Mouse (Mus musculus) gastrocnemius, adult 18-20 months (tissue): Measurements from ENCODE around the gene Gm4553. TPM values are rescaled to one million over a fixed set of nuclear protein-coding genes. Genes with fewer than 3 reads are reported as not detected.
"Not testable (repeated sequence)": the region's sequence is repeated elsewhere in the genome, so short reads cannot be mapped to it uniquely, and the experiment has no call there.

Experiments used
- DNase-seq: peaks from one replicate; pipeline ENCODE4 v3.0.0; 2021; ENCODE audit warnings: low spot score
- long read RNA-seq, 2 experiments: library from polyadenylated mRNA; stranded (forward); transcript quantifications; one replicate each; pipeline ENCODE4 v2.0.0; 2021
- total RNA-seq, 2 experiments: library from RNA; stranded (reverse); gene quantifications; 2 replicates each; pipeline ENCODE4 v1.2.3; 2021

The Gm4553 gene
- total RNA-seq, result not detected
- long read RNA-seq, experiment 1, result 0 reads
- long read RNA-seq, experiment 2, result 0 reads

DNA sequence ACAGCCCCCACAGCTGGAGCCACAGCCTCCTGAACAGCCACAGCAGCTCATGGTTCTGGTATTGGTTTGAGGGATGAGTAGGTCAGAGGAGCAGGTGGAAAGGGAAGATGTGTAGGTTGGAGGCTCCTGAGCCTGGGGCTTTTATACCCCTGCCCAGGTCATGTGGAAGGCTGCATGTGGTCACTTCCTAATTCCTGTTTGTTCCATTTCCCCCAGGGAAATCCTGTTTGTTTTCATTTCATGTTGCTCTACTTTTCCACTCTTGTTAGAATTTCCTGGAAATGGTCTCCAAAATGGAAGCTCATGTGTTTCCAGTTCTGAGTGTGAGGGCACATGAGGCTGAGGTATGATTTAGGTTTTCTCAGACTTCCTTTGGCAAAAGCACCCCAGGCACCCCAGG is at the start of gene Gm4553:
Gm4553 (minus strand) TSS at position 101 of the 400 bp plus-strand sequence.
- not testable (repeated sequence) for DNase-seq

DNA sequence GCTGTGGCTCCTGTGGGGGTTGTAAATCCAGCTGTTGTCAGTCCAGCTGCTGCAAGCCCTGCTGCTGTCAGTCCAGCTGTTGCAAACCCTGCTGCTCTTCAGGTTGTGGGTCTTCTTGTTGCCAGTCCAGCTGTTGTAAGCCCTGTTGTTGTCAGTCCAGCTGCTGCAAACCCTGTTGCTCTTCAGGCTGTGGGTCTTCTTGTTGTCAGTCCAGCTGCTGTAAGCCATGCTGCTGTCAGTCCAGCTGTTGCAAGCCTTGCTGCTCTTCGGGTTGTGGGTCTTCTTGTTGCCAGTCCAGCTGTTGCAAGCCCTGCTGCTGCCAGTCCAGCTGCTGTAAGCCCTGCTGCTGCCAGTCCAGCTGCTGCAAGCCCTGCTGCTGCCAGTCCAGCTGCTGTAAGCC is 46.6 kb upstream of the Gm4553 start:
- not testable (repeated sequence) for DNase-seq

DNA sequence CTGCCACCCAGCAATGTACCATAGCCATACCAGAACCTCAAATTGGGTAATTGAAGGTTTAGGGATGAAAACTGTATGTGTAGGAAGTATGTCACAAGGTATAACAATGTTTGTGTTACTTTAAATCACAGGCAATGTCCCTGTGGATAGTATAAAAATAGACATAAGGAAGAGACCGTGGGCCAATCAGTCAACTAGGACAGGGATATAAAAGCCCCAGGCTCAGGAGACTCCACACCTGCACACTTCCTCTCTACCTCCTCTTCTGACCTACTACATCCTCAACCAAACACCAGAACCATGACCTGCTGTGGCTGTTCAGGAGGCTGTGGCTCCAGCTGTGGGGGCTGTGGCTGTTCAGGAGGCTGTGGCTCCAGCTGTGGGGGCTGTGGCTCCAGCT is 46.0 kb upstream of the Gm4553 start, which contains the start of gene Gm7579:
Gm7579 (plus strand) TSS at position 301 of the 400 bp plus-strand sequence.
- no peak for DNase-seq

DNA sequence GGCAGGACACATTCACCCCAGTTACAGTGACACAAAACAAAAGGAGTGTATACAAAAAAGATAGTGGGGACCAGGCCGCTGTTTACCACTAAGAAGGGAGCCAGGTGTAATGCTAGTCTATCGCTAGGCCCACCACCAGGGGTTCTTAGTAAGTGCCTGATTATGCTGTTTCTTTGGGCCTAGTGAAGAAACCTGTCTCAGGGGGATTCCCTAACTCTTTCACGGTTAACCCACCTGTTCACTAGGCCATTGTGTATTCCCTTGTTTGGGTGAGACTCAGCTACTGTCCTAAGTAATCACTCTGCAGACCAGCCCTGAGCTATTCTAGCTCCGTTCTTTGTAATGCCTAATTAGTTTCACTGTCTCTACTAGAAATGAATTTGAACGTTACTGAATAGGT is 41.4 kb upstream of the Gm4553 start:
- DNase-seq, result not testable (repeated sequence)

DNA sequence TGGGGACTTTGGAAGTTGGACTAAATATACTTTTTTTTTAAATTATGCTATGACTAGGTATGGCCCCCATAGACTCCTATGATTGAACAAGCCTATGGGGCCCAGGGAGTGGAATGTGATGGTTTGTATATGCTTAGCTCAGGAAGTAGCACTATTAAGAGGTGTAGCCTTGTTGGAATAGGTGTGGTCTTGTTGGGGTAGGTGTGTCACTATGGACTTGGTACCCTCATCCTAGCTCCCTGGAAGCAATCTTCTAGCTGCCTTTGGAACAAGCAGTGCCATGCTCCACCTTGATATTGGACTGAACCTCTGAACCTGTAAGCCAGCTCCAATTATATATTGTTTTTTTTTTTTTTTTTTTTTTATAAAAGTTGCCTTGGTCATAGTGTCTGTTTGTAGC is 39.9 kb upstream of the Gm4553 start:
- no peak for DNase-seq

DNA sequence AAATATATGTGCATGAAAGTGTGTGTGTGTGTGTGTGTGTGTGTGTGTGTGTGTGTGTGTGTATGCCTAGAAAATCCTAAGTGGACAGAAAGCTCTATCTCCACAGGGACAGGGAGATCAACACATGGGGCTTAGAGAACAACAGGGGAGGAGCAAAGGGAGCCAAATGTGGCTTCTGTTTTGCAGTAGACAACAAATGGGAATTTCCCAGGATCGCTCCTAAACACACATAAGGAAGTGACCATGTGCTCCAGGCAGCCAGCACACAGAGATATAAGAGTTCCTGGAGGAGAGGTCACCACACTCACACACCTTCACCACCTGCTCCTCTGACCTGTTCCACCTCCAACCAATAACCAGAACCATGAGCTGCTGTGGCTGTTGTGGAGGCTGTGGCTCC is 35.5 kb upstream of the Gm4553 start, which contains the start of gene Krtap5-3:
Krtap5-3 (plus strand) TSS at position 301 of the 400 bp plus-strand sequence.
- DNase-seq, result no peak

DNA sequence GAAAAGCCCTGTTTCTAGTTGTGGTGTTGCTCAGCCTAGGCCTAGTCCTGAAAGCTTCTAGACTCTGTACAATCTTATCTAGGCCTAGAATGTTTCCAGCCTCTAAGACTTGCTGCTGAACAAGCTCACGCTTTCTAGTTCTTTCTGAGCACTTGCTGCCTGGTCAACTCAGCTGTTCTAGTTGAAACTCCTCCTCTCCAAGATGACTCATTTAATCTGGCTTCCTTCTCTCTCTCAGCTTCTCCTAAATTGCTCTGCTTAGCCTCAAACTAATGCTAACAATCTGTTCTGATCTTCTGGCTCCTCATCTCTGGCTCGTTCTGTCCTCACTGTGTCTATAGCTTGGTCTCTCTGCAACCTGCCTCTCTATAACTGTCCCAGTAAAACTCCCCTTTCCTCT is 33.2 kb upstream of the Gm4553 start:
- DNase-seq, result no peak

DNA sequence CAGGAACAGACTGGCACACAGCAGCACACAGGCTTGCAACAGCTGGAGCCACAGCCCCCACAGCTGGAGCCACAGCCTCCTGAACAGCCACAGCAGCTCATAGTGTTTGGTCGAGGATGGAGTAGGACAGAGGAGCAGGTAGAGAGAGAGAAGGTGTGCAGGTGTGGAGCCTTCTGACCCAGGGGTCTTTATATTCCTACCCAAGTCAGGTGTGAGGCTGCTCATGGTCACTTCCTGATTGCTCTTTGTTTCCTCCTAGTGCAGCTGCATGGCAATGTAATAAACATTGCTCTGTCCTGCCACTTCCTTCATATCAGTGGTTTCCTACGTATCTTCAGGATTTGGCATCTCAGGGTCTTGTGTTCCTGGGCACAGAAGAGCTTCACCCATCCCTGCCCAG is 24.8 kb upstream of the Gm4553 start, which contains the start of gene Gm10153:
Gm10153 (minus strand) TSS at position 101 of the 400 bp plus-strand sequence.
- DNase-seq, result no peak

DNA sequence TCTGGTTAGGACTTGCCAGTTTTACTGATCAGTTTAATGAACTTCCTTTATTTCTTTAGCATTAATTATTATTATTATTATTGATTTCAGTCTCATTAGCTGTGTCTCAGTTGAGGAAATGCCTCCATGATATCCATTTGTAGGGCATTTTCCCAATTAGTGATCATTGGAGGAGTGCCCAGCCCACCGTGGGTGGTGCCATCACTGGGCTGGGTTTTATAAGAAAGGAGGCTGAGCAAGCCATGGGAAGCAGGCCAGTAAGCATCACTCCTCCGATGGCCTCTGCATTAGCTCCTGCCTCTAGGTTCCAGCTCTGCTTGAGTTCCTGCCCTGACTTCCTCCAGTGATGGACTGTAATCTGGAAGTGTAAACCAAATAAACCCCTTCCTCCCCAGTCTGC is 22.6 kb upstream of the Gm4553 start:
- no peak for DNase-seq

DNA sequence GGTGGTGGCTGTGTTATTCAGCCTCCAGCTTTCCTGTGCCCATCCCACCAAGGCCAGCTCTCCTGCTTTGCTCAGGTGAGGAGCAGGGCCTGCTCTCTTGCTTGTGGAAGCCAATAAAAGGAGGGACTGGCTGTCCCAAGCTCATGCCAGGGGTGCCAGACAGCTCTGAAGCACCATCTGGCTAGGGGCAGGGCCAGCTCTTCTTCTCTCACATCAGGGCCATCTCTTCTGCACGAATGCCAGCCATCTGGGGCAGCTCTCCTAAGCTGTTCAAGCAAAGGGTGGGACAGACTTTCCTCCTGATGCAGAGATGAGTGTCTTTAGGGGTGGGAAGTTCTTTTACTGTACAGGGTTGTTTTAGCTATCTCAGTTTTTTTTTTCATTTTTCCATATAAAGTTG is 15.5 kb upstream of the Gm4553 start:
- DNase-seq, result no peak

DNA sequence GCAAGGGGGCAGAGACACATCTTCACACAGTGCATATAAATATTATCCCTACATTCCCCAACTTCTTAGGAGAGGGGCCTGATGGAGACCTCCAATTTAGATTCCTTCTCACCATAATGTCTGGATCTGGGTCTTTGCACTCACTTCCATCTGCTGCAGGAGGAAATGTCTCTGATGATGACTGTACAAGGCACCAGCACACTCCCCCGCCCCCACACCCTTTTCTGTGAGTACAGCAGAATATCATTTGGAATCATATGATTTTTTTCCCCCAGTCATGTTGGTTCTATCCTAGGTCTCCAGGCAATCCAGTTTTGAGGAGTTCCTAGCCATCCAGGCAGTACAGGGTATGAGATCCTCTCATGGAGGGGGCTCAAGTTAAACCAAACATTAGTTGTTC is 13.1 kb upstream of the Gm4553 start:
- DNase-seq, result no peak

DNA sequence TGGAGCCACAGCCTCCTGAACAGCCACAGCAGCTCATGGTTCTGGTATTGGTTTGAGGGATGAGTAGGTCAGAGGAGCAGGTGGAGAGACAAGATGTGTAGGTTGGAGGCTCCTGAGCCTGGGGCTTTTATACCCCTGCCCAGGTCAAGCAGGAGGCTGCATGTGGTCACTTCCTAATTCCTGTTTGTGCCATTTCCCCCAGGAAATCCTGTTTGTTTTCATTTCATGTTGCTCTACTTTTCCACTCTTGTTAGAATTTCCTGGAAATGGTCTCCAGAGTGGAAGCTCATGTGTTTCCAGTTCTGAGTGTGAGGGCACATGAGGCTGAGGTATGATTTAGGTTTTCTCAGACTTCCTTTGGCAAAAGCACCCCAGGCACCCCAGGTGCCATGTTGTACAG is 10.4 kb upstream of the Gm4553 start, which contains the start of gene Krtap5-2:
Krtap5-2 (minus strand) TSS at position 101 of the 400 bp plus-strand sequence.
- not testable (repeated sequence) for DNase-seq

DNA sequence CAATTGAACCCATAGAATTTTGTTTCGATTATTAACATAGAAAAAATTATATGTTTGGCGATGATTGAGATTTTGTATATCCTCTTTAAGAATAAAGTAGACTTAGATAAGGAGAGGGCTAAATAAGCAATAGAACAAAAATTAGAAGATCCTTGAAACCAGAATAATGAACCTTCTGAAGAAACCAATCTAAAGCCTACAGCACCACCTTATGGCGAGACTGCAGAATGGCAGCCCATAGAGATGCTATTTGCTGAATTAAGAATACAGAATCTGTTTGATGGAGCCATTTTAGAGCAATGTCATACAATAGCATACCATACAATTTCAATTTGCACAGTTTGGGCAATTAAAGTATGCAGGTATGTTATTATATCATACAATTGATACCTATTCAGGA is 4.3 kb upstream of the Gm4553 start:
- DNase-seq, result no peak

DNA sequence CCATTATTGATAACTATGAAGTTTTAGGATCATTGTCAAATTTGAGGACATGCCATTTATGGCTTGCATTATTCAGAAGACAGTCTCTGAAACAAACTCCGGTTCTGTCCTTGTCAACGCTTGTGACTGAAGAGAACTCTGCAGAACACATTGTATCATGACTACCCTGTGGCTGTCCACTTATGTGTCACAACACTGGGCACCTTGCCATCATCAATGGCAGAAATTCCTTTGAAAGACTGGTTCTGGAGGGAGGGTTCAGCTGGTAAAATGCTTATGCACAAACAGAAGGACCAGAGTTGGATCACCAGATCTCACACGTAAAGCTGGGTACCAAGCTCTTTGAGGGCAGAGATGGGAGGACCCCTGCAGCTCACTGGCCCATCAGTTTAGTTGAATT is 6.2 kb downstream of the Gm4553 start:
- no peak for DNase-seq

DNA sequence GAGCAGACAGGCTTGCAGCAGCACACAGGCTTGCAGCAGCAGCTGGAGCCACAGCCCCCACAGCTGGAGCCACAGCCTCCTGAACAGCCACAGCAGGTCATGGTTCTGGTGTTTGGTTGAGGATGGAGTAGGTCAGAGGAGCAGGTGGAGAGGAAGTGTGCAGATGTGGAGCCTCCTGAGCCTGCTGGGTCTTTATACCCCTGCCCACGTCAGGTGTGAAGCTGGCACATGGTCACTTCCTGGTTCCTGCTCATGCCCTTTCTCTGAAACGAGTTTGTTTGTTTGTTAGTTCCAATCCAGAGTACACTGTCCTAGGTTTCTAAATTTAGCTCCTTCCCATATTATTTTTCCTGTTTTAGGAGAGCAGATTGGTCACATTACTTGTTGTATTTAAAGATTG is 8.5 kb downstream of the Gm4553 start, which contains the start of gene Gm29735:
Gm29735 (minus strand) TSS at position 101 of the 400 bp plus-strand sequence.
- DNase-seq, result not testable (repeated sequence)

DNA sequence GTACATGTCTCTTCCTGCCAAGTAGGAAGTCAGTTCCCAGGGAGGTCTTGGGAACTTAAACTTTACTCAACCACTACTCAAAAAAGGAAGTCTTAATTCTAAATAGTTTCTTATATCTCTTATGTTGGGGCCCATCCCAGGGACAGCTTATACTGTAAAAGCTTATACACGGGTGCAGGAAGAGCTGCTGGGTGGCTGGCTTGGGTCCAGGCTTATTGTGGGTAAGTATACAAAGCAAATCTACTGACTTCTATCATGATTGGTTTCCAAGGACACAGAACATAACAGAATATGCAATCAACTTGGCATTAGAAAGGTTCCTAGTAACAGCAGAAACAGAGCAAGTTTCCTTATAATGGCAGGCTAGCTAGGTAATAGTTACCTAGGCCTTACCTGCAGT is 10.2 kb downstream of the Gm4553 start:
- no peak for DNase-seq

DNA sequence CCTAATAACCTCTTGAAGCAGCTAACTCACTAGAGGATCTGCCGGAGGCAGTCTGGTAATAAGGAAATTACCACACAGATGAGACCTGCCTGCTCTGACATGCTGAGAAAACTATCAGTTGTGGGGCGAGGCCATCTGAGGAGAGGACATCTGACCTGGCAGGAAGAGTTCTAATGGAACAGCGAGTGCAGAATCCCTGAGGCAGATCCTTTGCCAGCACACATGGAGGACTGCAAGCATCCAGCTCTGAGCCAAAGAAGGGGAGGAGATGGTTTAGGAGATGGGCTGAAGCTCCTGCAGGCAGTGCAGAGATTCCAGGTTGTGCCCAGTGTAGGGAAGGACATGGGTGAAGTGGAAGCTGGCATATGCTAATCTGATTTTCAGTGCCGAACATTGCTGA is 13.3 kb downstream of the Gm4553 start:
- DNase-seq, result no peak

DNA sequence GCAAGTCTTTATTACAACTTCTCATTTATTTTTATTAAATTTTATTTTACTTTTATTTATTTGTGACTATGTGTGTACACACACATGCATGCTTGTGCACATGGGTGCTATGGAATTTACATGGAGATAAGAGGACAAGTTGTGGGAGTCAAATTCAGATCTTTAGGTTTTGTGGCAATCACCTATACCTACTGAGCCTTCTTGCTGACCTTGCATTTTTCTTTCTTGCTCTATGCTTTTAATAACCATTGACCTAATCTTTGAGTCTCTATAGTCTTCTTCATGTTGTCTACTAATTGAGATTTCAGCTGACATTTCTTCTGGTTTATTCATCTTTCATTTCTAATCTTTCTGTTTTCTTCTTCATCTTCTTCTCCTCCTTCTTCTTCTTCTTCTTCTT is 16.9 kb downstream of the Gm4553 start:
- no peak for DNase-seq

DNA sequence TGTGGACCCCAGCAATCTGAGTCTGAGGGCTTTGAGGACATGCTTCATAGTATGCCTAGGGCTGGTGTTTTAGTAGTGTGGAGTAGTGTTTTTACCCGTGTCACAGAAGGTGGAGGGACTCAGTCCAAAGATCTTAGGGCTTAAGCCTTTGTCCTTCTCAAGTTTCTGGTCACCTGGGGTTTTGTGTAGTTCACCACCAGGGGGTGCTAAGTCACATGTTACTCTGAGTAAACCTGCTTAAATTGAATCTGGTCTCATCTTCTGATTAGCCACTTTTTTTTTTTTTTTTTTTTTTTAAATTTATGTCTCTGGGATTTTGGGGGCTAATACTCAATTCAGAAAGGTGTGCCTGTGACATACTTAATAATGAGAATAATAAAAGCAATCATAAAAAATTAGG is 19.5 kb downstream of the Gm4553 start:
- peak; percentile 56 for DNase-seq

DNA sequence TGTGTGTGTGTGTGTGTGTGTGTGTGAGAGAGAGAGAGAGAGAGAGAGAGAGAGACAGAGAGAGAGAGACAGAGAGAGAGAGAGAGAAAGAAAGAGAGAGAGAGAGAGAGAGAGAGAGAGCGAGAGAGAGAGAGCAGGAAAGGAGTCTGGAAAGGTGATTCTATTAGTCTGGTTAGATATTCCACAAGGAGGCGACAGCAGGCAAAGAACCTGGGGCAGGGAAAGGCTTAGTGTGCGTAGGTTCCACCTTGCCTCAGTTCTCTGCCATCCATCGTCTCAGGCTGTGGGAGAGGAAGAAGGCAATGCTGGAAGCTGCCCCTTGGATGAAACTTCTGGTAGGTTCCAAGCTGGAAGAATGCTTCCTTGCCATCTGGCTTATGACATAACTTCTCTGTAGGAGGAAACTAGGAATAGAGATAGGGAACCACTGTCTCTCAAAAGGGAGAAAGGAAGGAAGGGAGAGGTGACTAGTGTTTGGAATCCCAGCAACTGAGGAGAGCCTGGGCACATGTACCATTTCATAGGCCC is 20.1 kb downstream of the Gm4553 start:
- DNase-seq, result no peak

DNA sequence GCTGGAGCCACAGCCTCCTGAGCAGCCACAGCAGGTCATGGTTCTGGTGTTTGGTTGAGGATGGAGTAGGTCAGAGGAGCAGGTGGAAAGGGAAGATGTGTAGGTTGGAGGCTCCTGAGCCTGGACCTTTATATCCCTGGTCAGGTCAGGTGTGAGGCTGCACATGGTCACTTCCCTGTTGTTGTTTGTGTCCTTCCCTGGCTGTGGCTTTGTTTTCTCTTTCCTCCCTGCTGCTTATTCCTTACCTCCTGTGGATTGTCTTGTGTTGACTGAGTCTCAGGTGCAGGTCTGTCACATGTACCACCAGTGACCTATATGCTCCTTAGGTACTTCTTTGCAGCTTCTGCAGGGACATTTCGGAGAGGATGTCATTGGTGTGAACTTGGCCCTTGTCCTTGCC is 21.0 kb downstream of the Gm4553 start, which contains the start of gene Gm45337:
Gm45337 (minus strand) TSS at position 101 of the 400 bp plus-strand sequence.
- no peak for DNase-seq

DNA sequence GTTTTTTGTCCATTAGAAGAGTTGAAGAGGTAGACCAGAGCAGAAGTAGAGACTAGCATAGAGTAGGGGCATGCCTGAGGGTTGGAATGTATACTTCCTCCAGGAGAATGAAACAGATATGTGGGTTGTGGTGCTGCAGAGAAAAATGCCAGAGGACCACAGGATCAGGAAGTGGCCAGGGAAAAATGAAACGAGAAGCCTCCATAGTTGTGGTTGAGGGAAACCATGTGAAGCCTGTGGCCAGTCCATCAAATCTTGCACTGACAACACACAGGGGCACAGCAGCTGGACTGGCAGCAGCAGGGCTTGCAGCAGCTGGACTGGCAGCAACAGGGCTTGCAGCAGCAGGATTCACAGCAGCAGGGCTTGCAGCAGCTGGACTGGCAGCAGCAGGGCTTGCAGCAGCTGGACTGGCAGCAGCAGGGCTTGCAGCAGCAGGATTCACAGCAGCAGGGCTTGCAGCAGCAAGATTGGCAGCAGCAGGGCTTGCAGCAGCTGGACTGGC is 22.0 kb downstream of the Gm4553 start:
- DNase-seq, result not testable (repeated sequence)

DNA sequence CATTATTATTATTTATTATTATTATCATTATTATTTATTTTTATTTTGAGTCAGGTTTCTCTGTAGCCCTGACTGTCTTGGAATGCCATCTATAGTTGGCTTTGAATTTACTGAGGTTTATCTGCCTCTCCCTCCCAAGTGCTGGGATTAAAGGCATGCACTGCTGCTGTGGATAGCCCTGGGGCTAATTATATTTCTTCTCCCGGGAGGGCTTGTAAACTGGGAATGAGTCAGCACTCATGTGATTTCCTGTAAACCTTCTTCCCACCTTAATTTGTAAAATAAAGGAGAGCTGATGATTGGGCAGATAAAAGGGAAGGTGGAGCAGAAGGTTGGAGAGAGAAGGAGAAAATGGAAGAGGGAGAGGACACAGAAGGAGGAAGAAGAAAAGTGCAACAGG is 24.8 kb downstream of the Gm4553 start:
- DNase-seq, result no peak
